Mouse (Mus musculus): ENCODE data around the gene Utp4.

- TF ChIP-seq CTCF (IDR thresholded peaks at IDR 0.05; ENCODE audit: low read depth) = no peak
- no peak for TF ChIP-seq EP300 (IDR thresholded peaks at IDR 0.05; ENCODE audit: low read depth)
These were observed 36.5 kb downstream of the Utp4 start for GRCm38 (mm10) chr8:106929921-106930320.
